Mouse (Mus musculus) layer of hippocampus, adult 9-10 months (tissue): Measurements from ENCODE around the gene Mrs2.
"Not testable (repeated sequence)": the region's sequence is repeated elsewhere in the genome, so short reads cannot be mapped to it uniquely, and the experiment has no call there.

ENCODE experiments used
- DNase-seq: peaks from one replicate; pipeline ENCODE4 v3.0.0; 2022; ENCODE audit warnings: low spot score

The Mrs2 gene

DNA sequence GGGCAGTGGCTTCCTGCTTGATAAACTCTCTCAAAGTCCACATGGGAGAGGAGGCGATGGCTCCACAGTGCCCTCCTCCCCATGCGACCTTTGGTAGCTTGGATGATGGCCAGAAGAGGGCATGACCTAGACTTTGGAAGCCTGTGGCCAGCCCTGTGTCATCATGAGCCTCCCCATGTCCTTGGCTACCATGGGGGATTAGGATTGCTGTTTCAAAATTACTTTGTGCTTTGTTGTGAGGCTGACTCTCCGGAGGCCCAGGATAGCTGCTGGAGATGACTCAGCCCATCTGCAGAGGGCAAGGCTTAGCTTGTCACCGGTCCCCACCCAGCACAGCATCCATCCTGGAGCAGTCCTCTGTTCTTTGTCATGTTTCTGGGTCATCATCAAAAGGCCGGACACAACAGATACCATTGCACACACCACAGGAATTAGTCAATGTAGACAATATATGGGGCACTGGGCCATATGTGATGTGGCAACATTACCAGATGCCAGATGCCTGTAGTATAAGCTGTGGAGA is 42.3 kb downstream of the Mrs2 start:
- DNase-seq: no peak

- DNase-seq: peak; percentile 29
These were observed 43.8 kb downstream of the Mrs2 start for GRCm38 (mm10) chr13:24976384-24976783.

GRCm38 (mm10) chr13:24971776-24972175 is 48.4 kb downstream of the Mrs2 start:
- DNase-seq: not testable (repeated sequence)

DNA sequence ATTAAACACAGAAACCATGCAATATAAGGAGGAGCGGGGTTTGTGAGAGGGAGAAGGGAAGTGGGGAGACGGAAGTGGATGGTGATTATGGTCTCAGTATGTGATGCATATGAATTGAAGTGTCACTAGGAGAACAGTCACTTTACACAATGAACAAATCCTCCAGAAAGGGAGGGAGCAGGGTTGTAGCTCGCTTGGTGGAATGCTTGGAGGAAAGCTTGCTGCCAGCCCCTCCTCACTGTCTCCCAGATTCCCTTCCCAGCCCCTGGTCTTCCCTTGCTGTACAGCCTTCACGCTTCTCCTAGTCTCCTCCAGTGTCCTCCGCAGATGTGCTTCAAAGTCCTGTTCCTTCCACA is 54.4 kb downstream of the Mrs2 start:
- DNase-seq: no peak

GRCm38 (mm10) chr13:24965130-24965845 is 54.9 kb downstream of the Mrs2 start:
- DNase-seq: no peak

GRCm38 (mm10) chr13:24962119-24962518 is 58.1 kb downstream of the Mrs2 start:
- DNase-seq: no peak

DNA sequence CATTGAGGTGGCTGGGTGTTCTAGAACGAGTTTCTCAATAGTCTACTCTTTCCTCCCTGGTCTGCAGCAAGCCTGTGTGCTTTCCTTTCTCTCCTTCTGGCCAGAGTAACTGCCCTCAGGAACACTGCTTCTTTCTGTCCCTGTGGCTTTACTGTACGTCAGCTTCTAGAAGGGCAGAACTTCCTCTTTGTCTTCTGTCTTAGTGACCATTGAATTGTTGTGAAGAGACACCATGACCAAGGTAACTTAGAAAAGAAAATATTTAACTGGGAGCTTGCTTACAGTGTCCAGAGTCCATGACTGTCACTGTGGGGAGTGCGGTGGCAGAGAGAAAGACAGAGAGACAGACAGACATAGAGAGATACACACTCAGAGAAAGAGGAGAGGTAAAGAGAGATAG is 60.1 kb downstream of the Mrs2 start:
- DNase-seq: no peak

- no peak for DNase-seq
These were observed 61.5 kb downstream of the Mrs2 start for GRCm38 (mm10) chr13:24958671-24959070.

GRCm38 (mm10) chr13:24955500-24955899 is 64.7 kb downstream of the Mrs2 start:
- DNase-seq: no peak

DNA sequence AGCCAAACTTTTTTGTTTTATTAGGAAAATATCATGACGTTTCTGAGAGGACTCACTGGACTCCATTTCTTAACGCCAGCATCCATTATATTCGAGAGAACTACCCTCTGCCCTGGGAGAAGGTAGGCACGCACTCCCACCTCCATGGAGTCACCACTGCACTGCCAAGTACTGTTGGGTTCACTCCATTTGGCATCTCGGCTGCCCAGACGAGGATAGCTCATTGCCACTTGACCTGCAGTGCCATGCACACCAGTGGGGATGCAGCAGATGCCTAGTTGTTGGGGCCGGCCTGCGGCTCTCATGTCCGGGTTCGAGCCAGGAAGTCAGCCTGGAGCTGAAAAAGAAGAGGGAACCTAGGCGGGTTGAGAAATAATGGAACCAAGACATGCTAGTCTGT is 65.1 kb downstream of the Mrs2 start:
- DNase-seq: no peak

GRCm38 (mm10) chr13:24952659-24953058 is 67.5 kb downstream of the Mrs2 start:
- no peak for DNase-seq

DNA sequence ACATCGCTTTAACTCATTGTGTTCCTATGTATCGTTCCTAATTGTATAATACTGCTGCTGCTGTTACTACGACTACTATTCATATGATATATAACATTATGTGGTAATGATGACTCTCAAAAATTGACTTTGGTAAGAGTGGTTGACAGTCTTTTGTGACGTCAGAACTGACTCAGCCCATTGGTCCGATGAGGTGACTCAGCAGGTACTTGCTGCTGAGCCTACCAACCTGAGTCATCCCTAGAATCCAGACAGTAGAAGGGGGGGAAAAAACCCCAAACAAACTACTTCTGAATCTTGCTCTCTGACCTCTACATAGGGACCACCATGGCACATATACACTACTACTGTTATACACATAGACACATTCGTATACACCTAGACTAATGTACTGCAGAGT is 71.3 kb downstream of the Mrs2 start:
- no peak for DNase-seq

DNA sequence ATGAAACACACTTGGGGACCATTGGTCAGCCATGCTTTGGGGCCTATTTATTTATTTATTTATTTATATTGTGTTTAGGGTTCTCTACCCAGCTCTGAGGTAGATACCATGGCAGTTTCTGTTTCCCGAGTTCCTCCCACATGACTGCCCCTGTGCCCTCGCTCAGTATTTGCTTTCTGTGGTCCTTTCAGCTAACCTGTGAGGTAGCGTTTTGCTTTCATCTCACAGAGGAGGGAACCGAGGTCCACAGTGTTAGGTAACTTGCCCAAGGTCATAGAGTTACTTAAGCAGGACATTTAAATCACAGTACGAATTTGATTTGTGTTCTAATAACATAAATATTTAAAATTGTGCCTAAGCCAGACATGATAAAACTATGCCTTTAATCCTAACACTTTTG is 73.0 kb downstream of the Mrs2 start:
- DNase-seq: no peak

DNA sequence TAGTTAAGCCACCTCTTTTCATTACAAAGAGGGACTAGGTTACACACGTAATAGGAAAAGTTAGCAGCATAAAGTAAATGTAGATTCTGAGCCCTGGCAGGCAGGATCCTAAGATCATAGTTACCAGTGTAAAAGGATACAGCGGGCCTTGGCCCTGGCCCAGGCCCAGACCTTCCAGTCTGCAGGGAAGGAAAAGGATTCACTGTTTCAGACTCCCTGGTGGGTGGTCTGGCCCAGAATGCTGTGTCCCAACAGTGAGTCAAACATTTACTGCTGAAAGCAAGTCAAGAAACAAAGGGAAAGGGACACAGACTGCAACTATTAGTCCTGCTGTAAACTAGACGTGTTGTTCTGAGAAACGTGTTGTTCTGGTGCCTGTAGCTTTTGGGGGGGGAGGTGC is 74.6 kb downstream of the Mrs2 start:
- DNase-seq: no peak

DNA sequence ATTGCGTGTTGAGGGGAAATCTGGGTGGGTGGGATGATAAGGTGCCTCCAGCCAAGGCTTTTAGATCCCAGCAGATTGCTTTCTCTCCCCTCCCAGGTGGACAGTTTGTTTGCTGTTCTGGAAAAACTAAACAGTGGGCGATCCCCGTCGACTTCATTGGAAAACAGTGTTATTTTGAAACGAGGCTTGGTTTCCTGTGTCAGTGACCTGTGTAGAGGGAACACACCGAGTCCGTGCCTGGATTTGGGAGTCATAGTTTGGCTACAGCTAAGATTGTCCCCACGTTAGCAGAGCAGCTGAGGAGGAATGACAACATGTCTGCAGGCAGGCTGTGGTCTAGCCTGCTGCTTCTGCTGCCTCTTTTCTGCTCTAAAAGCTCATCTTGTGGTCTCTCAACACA is 76.9 kb downstream of the Mrs2 start:
- no peak for DNase-seq

DNA sequence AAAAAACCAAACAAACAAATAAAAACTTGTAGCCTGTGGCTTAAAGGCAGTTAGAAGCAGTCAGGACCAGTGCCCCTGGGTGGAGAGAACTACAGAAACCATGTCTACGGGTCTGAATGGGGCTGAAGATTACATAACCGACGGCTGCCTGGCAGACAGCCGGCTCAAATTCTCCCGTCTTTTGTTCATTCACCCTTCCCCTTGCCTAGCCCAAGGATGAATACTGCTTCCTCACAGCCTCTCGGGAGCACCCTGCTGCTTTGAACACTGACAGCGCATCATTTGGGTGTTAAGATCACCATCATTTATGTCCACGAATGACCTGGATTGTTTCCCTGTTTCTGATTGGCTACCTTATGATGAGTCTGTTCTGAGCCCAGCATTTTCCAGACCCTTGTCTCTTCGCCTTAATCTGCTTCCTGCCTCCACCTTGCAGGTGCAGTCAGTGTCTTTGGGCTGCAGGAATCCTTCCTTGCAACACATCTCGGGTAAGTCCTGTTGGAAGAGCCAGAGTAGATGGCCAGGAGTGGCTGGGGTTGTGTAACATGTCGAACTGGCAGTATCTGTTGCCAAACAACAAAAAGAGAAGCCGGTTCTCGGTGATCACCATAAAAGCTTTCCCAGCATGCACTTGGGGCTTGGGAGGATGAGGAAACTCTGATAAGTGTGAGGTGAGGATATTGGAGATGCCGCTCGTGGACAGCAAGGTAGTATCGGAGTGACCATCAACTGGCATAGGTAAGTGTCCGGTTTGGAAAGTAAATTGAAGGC is 77.5 kb downstream of the Mrs2 start, which contains the start of gene Gpld1:
Gene Gpld1 (plus strand): TSS at position 641 of the 771 bp plus-strand sequence.
- no peak for DNase-seq

- no peak for DNase-seq
These were observed 80.7 kb downstream of the Mrs2 start for GRCm38 (mm10) chr13:24939472-24939871.

DNA sequence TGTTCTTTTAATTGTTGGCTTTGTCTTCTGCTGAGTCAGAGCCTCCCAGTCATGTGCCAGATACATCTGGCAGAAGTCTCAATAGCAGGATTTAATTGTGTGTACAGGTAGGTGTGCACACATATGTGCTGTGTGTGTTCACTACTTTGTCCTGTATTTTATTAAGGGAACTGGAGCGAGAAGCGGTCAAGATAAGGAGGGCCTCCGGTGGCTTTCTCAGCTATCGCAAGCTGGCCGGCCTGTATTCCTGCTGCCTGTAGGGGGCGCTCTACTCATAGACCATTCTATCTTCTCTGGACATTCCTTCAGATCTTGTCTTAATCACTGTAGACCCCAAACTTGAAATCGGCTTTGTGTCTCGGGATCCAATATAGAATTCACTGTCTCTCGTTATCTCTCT is 81.5 kb downstream of the Mrs2 start:
- DNase-seq: peak; percentile 87

GRCm38 (mm10) chr13:24937839-24938166 is 82.4 kb downstream of the Mrs2 start:
- DNase-seq: no peak
